Mouse (Mus musculus): ENCODE measurements at regions not wholly inside any gene's neighbourhood (a gene's known extent, or its start where the extent isn't known, plus 50 kb on each side); places are given as distances from the start of the nearest gene placed in this dataset.
A peak's percentile ranks its signal among the peaks of the same experiment; 100 is the strongest.

- DNase-seq (ENCODE audit: low spot score), result no peak
- WGBS, result 79% methylated on average over 8 of the region's 8 CpGs
- no peaks in the 10 kb centered on the region for H3K4me1 ChIP-seq
- H3K27ac ChIP-seq (replicated peaks), result no peak overlapping the region
- no peaks in the 10 kb centered on the region for H3K27me3 ChIP-seq (replicated peaks; ENCODE audit: low read depth, poor library complexity, severe bottlenecking)
- no peak overlapping the region for H3K4me3 ChIP-seq
- no peaks in the 10 kb centered on the region for H3K36me3 ChIP-seq (replicated peaks)
- no peaks in the 10 kb centered on the region for H3K9me3 ChIP-seq
Measured at GRCm38 (mm10) chr15:96031085-96031780, 240.6 kb downstream of the Ano6 start.

GRCm38 (mm10) chr15:96035273-96035672, 244.6 kb downstream of the Ano6 start:
- DNase-seq (ENCODE audit: low spot score), result no peak
- 82% methylated on average over 12 of the region's 12 CpGs for WGBS
- H3K27ac ChIP-seq (replicated peaks), result no peak overlapping the region

GRCm38 (mm10) chr15:96045561-96045960, 241.8 kb upstream of the Arid2 start:
- H3K27me3 ChIP-seq (replicated peaks; ENCODE audit: low read depth, poor library complexity, severe bottlenecking), result no peaks in the 10 kb centered on the region
- WGBS, result 84% methylated on average over 3 of the region's 3 CpGs
- H3K36me3 ChIP-seq (replicated peaks), result no peaks in the 10 kb centered on the region
- no peak overlapping the region for H3K27ac ChIP-seq (replicated peaks)
- H3K4me1 ChIP-seq, result peaks cover 15% of the 10 kb centered on the region
- no peak overlapping the region for H3K4me3 ChIP-seq
- no peak for DNase-seq (ENCODE audit: low spot score)
- H3K9me3 ChIP-seq, result no peaks in the 10 kb centered on the region

More at GRCm38 (mm10) chr15:96035273-96035672, 244.6 kb downstream of the Ano6 start:
- no peaks in the 10 kb centered on the region for H3K9me3 ChIP-seq
- no peaks in the 10 kb centered on the region for H3K4me1 ChIP-seq
- no peaks in the 10 kb centered on the region for H3K27me3 ChIP-seq (replicated peaks; ENCODE audit: low read depth, poor library complexity, severe bottlenecking)
- no peak overlapping the region for H3K4me3 ChIP-seq
- H3K36me3 ChIP-seq (replicated peaks), result no peaks in the 10 kb centered on the region

GRCm38 (mm10) chr15:96046651-96047050, 240.7 kb upstream of the Arid2 start:
- H3K27me3 ChIP-seq (replicated peaks; ENCODE audit: low read depth, poor library complexity, severe bottlenecking), result no peaks in the 10 kb centered on the region
- H3K9me3 ChIP-seq, result no peaks in the 10 kb centered on the region
- peak; percentile 12 for DNase-seq (ENCODE audit: low spot score)
- no peak overlapping the region for H3K4me3 ChIP-seq
- no peaks in the 10 kb centered on the region for H3K36me3 ChIP-seq (replicated peaks)
- 51% methylated on average over 5 of the region's 5 CpGs for WGBS
- H3K27ac ChIP-seq (replicated peaks), result no peak overlapping the region
- peaks cover 15% of the 10 kb centered on the region for H3K4me1 ChIP-seq

- H3K36me3 ChIP-seq (replicated peaks), result no peaks in the 10 kb centered on the region
- WGBS, result 86% methylated on average over 4 of the region's 4 CpGs
- H3K4me1 ChIP-seq, result peaks cover 15% of the 10 kb centered on the region
- no peak for DNase-seq (ENCODE audit: low spot score)
- H3K27ac ChIP-seq (replicated peaks), result no peak overlapping the region
- no peaks in the 10 kb centered on the region for H3K9me3 ChIP-seq
- H3K4me3 ChIP-seq, result no peak overlapping the region
- no peaks in the 10 kb centered on the region for H3K27me3 ChIP-seq (replicated peaks; ENCODE audit: low read depth, poor library complexity, severe bottlenecking)
Measured at GRCm38 (mm10) chr15:96050416-96050815, 236.9 kb upstream of the Arid2 start.

- Histone ChIP-seq H3K27ac (replicated peaks) (no peak overlapping the region), H3K4me1 (no peaks in the 10 kb centered on the region), H3K27me3 (replicated peaks; ENCODE audit: low read depth, poor library complexity, severe bottlenecking) (no peaks in the 10 kb centered on the region), H3K9me3 (no peaks in the 10 kb centered on the region), H3K36me3 (replicated peaks) (no peaks in the 10 kb centered on the region), H3K4me3 (no peak overlapping the region)
- no peak for DNase-seq (ENCODE audit: low spot score)
- WGBS, result 91% methylated on average over 5 of the region's 5 CpGs
Measured at GRCm38 (mm10) chr15:96052586-96052985, 234.7 kb upstream of the Arid2 start.

- Histone ChIP-seq H3K27ac (replicated peaks) (no peak overlapping the region), H3K9me3 (no peaks in the 10 kb centered on the region), H3K4me1 (no peaks in the 10 kb centered on the region), H3K36me3 (replicated peaks) (no peaks in the 10 kb centered on the region), H3K27me3 (replicated peaks; ENCODE audit: low read depth, poor library complexity, severe bottlenecking) (no peaks in the 10 kb centered on the region), H3K4me3 (no peak overlapping the region)
- WGBS, result 82% methylated on average over 10 of the region's 10 CpGs
- DNase-seq (ENCODE audit: low spot score), result no peak
Measured at GRCm38 (mm10) chr15:96055361-96055760, 232.0 kb upstream of the Arid2 start.

- whole genome bisulfite sequencing, result 83% methylated on average over 16 of the region's 16 CpGs
- no peaks in the 10 kb centered on the region for H3K9me3 ChIP-seq
- DNase-seq (ENCODE audit: low spot score), result no peak
- no peaks in the 10 kb centered on the region for H3K36me3 ChIP-seq (replicated peaks)
- no peak overlapping the region for H3K4me3 ChIP-seq
- no peak overlapping the region; the same call in 1 of the 2 replicates for H3K27ac ChIP-seq (replicated peaks)
- no peaks in the 10 kb centered on the region for H3K4me1 ChIP-seq
- no peaks in the 10 kb centered on the region for H3K27me3 ChIP-seq (replicated peaks; ENCODE audit: low read depth, poor library complexity, severe bottlenecking)
Measured at GRCm38 (mm10) chr15:96055796-96056473, 231.4 kb upstream of the Arid2 start.

GRCm38 (mm10) chr15:96059623-96060022, 227.7 kb upstream of the Arid2 start:
- 78% methylated on average over 3 of the region's 3 CpGs for WGBS
- no peak overlapping the region for H3K27ac ChIP-seq (replicated peaks)
- no peaks in the 10 kb centered on the region for H3K27me3 ChIP-seq (replicated peaks; ENCODE audit: low read depth, poor library complexity, severe bottlenecking)
- DNase-seq (ENCODE audit: low spot score), result no peak
- no peaks in the 10 kb centered on the region for H3K9me3 ChIP-seq
- H3K36me3 ChIP-seq (replicated peaks), result no peaks in the 10 kb centered on the region
- H3K4me1 ChIP-seq, result no peaks in the 10 kb centered on the region
- no peak overlapping the region for H3K4me3 ChIP-seq

- no peak for DNase-seq (ENCODE audit: low spot score)
- H3K9me3 ChIP-seq, result no peaks in the 10 kb centered on the region
- H3K36me3 ChIP-seq (replicated peaks), result no peaks in the 10 kb centered on the region
- 86% methylated on average over 11 of the region's 11 CpGs for WGBS
- H3K4me3 ChIP-seq, result no peak overlapping the region
- H3K4me1 ChIP-seq, result no peaks in the 10 kb centered on the region
- H3K27me3 ChIP-seq (replicated peaks; ENCODE audit: low read depth, poor library complexity, severe bottlenecking), result no peaks in the 10 kb centered on the region
- no peak overlapping the region for H3K27ac ChIP-seq (replicated peaks)
Measured at GRCm38 (mm10) chr15:96064499-96065217, 222.7 kb upstream of the Arid2 start.

GRCm38 (mm10) chr15:96075615-96076014, 211.7 kb upstream of the Arid2 start:
- no peak overlapping the region for H3K4me3 ChIP-seq
- 82% methylated on average over 9 of the region's 9 CpGs for WGBS
- H3K36me3 ChIP-seq (replicated peaks), result no peaks in the 10 kb centered on the region
- no peaks in the 10 kb centered on the region for H3K9me3 ChIP-seq
- H3K27me3 ChIP-seq (replicated peaks; ENCODE audit: low read depth, poor library complexity, severe bottlenecking), result no peaks in the 10 kb centered on the region
- H3K4me1 ChIP-seq, result peaks cover 37% of the 10 kb centered on the region
- no peak for DNase-seq (ENCODE audit: low spot score)
- no peak overlapping the region for H3K27ac ChIP-seq (replicated peaks)

- Histone ChIP-seq H3K36me3 (replicated peaks) (no peaks in the 10 kb centered on the region), H3K27ac (replicated peaks) (no peak overlapping the region), H3K4me1 (peaks cover 50% of the 10 kb centered on the region), H3K4me3 (no peak overlapping the region), H3K27me3 (replicated peaks; ENCODE audit: low read depth, poor library complexity, severe bottlenecking) (no peaks in the 10 kb centered on the region), H3K9me3 (no peaks in the 10 kb centered on the region)
- DNase-seq (ENCODE audit: low spot score), result no peak
- WGBS, result 75% methylated on average over 5 of the region's 5 CpGs
Measured at GRCm38 (mm10) chr15:96077756-96078155, 209.6 kb upstream of the Arid2 start.

- 54% methylated on average over 2 of the region's 2 CpGs for WGBS
- DNase-seq (ENCODE audit: low spot score), result no peak
- H3K4me3 ChIP-seq, result no peak overlapping the region
- no peak overlapping the region for H3K27ac ChIP-seq (replicated peaks)
- H3K4me1 ChIP-seq, result peaks cover 56% of the 10 kb centered on the region
- H3K36me3 ChIP-seq (replicated peaks), result no peaks in the 10 kb centered on the region
- no peaks in the 10 kb centered on the region for H3K9me3 ChIP-seq
- no peaks in the 10 kb centered on the region for H3K27me3 ChIP-seq (replicated peaks; ENCODE audit: low read depth, poor library complexity, severe bottlenecking)
Measured at GRCm38 (mm10) chr15:96078580-96078979, 208.7 kb upstream of the Arid2 start.

Measured in embryonic facial prominence, embryonic 10.5 days (tissue).